Mouse (Mus musculus) adrenal gland, adult 2 months (tissue): ENCODE data around the gene Tle3. TPM values are rescaled to one million over a fixed set of nuclear protein-coding genes. Genes with fewer than 3 reads are reported as not detected.

Source experiments
- DNase-seq: peaks from one replicate; pipeline ENCODE4 v3.0.0; 2021
- polyA plus RNA-seq: library from polyadenylated mRNA; depleted of rRNA; stranded (reverse); fragments of >200 nt; gene quantifications from 2 replicates; pipeline ENCODE4 v1.2.3, GENCODE M21; 2012
- total RNA-seq, 2 experiments: library from RNA; stranded (reverse); gene quantifications; 2 replicates each; pipeline ENCODE4 v1.2.3; 2021

The Tle3 gene
- total and polyA plus RNA-seq, 3 experiments, result 106 to 277 (median 160) TPM

- DNase-seq, result no peak
These were observed 13.2 kb upstream of the Tle3 start for GRCm38 (mm10) chr9:61358933-61359332.

GRCm38 (mm10) chr9:61359741-61360140 is 12.4 kb upstream of the Tle3 start:
- DNase-seq, result no peak

- no peak for DNase-seq
These were observed 12.0 kb upstream of the Tle3 start for GRCm38 (mm10) chr9:61360163-61360562.

- DNase-seq, result peak; percentile 51
These were observed 11.2 kb upstream of the Tle3 start for GRCm38 (mm10) chr9:61360727-61361631.

DNA sequence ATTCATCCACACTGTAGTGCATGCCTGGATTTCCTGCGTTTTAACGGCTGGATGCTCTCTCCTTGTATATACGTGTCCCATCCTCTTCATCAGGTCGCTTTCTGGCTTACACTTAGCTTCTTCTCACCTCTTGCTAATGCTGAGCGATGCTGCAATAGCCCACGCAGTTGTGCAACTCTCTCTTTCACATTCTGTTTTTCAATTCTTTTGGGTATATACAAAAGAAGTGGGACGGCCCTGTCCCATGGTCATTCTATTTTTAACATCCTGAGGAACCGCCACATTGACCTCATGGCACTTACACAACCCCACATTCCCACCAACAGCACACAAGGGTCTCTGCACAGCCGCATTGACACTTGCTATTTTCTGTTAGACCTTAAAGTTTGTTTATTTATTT is 9.0 kb upstream of the Tle3 start:
- no peak for DNase-seq

- no peak for DNase-seq
These were observed 6.1 kb upstream of the Tle3 start for GRCm38 (mm10) chr9:61366108-61366507.

DNA sequence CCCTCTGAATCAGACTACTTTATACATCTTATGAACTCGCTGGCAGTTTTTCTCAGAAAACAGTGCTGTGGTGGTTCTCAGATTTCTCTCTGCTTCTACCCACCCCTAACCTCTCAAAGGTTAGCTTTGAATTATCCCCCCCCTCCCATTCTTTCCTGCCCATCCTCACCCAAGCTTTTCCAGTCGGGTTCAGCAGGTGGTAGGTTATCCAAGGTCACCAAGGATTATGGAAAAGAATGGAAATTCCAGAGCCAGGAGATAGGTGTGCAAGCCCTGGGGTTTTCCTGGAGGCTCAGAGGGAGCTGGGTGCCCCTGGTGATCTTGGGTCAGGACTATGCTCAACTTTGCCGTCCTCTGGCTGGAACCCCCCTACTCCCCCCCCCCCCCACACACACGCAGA is 5.0 kb upstream of the Tle3 start:
- DNase-seq, result no peak

- no peak for DNase-seq
These were observed 4.2 kb upstream of the Tle3 start for GRCm38 (mm10) chr9:61367857-61368566.

- DNase-seq, result peak; percentile 88
These were observed 3.5 kb upstream of the Tle3 start for GRCm38 (mm10) chr9:61368567-61369240.

DNA sequence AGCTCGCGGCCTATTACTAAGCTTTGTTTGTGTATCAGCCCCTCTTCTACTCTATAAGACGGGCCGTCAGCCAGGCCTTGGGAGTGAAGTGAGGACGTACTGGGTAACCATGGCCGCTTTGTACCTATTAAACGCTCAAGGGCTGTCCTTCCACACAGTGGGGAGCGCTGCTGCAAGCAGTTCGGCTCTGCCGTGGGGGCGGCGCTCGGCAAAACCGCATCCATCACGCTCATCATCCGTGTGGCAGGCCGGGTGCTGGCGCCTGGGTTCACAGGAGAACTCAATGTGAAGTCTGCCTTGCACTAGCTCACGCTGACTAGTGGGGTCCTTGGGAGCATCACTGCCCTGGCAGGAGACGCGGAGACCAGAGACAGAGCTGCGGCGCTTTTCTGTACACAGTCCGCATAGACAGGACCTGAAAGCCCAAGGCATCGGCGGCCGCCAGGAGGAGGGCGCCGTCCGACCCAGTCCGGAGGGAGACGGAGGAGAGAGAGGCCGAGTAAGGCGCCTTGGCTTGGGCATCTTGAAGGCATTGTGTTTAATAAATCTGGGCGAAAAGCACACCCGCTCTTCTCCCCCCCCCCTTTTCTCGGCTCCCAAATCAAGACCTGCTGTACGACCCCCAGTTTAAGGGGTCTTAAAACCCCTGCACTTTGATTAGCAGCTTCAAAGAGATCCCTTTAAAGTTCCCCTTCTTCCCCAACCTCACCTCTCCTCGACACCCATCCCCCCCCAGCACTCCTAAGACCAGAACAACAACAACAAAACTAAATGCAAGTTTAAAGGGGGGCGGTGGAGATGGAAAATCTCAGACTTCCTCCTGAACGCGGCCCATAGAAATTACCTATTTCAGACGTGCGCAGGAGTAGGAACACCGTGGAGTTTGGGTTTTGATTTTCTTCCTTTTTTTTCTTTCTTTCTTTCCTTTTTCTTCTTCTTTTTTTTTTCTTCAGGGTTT is 2.6 kb upstream of the Tle3 start:
- peak; percentile 90 for DNase-seq

GRCm38 (mm10) chr9:61370454-61370888 is 1.7 kb upstream of the Tle3 start:
- peak; percentile 99 for DNase-seq

GRCm38 (mm10) chr9:61370889-61371754 is 1.0 kb upstream of the Tle3 start:
- DNase-seq, result peak; percentile 87

- no peak for DNase-seq
These were observed 377 bp downstream of the Tle3 start for GRCm38 (mm10) chr9:61372510-61372975.

- peak; percentile 73 for DNase-seq
These were observed 939 bp downstream of the Tle3 start for GRCm38 (mm10) chr9:61372976-61373633.

GRCm38 (mm10) chr9:61373634-61373941 is 1.4 kb downstream of the Tle3 start:
- peak; percentile 60 for DNase-seq

DNA sequence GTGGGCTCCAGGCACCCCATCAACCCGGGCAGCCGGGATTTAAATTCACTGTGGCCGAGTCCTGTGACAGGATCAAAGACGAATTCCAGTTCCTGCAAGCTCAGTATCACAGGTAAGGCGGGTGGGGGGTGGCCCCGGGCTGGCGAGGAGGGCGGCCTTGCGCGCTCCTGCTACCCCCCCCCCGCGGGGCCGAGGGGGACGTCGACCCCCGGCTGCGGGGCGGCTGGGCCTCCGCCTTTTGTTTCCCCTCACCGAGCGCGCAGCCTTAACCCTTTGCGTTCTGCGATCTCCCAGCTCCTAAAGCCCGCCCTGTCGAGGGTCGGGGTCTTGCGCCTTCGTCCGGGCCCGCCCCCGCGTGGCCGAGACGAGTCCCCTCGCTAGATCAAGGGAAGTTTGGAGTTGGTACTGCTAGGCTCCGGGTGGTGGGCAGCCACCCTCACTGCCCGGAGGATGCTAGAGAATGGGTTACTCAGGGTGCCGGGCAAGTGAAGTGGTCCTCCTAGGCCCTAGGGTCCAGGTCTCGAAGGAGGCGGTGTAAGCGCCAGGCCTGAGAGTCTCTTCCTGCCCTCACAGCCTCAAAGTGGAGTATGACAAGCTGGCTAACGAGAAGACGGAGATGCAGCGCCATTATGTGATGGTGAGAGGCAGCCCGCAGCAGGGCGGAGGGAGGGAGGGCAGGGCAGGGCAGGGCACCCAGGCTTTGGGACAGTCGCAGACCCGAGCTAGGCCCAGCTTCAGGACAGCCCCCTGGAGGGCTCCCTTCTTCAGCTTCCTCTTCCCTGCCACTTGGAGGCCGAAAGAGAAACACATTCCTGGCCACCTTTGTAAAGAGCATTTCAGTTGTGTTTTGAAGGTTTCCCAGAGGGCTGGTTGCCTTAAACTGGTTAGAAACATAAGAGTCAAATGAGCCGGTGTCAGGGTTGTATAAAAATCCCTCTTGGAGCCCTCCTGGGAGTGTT is 2.1 kb downstream of the Tle3 start:
- peak; percentile 69 for DNase-seq

GRCm38 (mm10) chr9:61375002-61375401 is 2.8 kb downstream of the Tle3 start:
- no peak for DNase-seq

DNA sequence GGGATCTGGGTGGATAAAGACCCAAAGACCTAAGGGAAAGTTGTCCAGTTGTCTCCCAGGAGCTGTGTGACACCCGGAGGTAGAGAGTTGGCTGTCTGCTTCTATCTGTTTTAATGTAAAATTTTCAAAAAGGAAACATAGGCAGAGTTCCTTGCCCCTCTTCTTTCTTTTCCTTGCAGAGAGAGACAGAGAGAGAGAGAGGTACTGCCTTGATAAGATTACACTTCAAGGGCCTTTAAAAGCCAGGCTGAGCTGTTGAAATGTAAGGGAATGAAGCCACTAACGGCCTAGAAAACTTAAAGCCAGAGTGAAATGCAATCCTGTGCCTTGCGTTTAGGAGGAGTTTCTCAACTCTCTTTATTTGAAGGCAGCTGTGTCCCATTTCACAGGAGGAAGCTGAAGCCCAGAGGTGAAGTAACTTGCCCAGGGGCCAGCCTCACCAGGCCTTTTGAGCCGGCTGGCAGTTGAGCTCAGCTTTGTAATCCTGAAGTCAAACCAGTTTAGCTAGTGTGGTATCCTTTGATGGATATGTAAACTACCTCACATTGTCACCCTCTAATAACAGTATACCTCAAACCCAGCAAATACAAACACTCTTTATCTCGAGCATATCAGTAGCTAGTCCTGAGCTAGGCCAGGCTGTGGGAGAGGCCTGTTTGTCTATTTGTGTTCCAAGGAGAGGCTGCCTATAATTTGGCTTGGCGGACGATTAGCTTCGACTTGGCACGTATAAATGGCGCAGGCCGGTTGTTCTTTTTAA is 3.8 kb downstream of the Tle3 start:
- no peak for DNase-seq
